Mouse (Mus musculus) midbrain, postnatal 0 days (tissue): ENCODE data around the gene Itga9. TPM values are rescaled to one million over a fixed set of nuclear protein-coding genes. Genes with fewer than 3 reads are reported as not detected.

Experiments used
- ATAC-seq: fragments of 200-750 bp; cut with Nextera tagmentation; 2 replicates; pipeline ENCODE4 v1.8.0; 2017; ENCODE audit warnings: moderate number of reproducible peaks, mild to moderate bottlenecking, moderate TSS enrichment, moderate library complexity; ENCODE audit not compliant: low FRiP score
- DNase-seq: peaks from one replicate; pipeline ENCODE4 v3.0.0-alpha.2; 2015; ENCODE audit warnings: low spot score
- H3K27ac ChIP-seq: fragments of 300-500 bp; sonication (generic); 2 replicates; pipeline ENCODE4 v1.5.1; 2014; ENCODE audit warnings: low read depth, mild to moderate bottlenecking, low read length, mixed read lengths
- H3K27me3 ChIP-seq: fragments of 300-500 bp; sonication (generic); 2 replicates; pipeline ENCODE4 v1.6.1; 2014; ENCODE audit warnings: low read length, control low read depth, mixed read lengths; ENCODE audit not compliant: insufficient read depth
- H3K36me3 ChIP-seq: fragments of 300-500 bp; sonication (generic); 2 replicates; pipeline ENCODE4 v1.6.1; 2014; ENCODE audit warnings: low read length, control low read depth, mixed read lengths; ENCODE audit not compliant: insufficient read depth
- H3K4me1 ChIP-seq: fragments of 300-500 bp; sonication (generic); 2 replicates; pipeline ENCODE4 v1.6.1; 2014; ENCODE audit warnings: mild to moderate bottlenecking, control low read depth, antibody characterized with exemption, low read length, mixed read lengths; ENCODE audit not compliant: insufficient read depth
- H3K4me2 ChIP-seq: fragments of 300-500 bp; sonication (generic); 2 replicates; pipeline ENCODE4 v1.6.1; 2014; ENCODE audit warnings: low read depth, mild to moderate bottlenecking, low read length, mixed read lengths; ENCODE audit not compliant: poor library complexity, severe bottlenecking
- H3K4me3 ChIP-seq: fragments of 300-500 bp; sonication (generic); 2 replicates; pipeline ENCODE4 v1.5.1; 2014; ENCODE audit warnings: low read depth, mild to moderate bottlenecking, low read length, moderate library complexity
- H3K9ac ChIP-seq: fragments of 300-500 bp; sonication (generic); replicated peaks from 2 replicates; pipeline ENCODE4 v1.6.1; 2014; ENCODE audit warnings: mild to moderate bottlenecking, low read length, moderate library complexity, mixed read lengths; ENCODE audit not compliant: poor library complexity, severe bottlenecking
- H3K9me3 ChIP-seq: fragments of 300-500 bp; sonication (generic); 2 replicates; pipeline ENCODE4 v1.6.1; 2016; ENCODE audit warnings: low read length, control low read depth
- CTCF ChIP-seq: IDR thresholded peaks from 2 replicates; pipeline ENCODE4 v1.5.1; 2016; ENCODE audit warnings: antibody characterized with exemption, mild to moderate bottlenecking
- WGBS: fragments of 180-500 bp; shearing (Covaris S2); extraction: QIAGEN DNeasy Blood & Tissue Kit; methylation state at CpG from one replicate; pipeline ENCODE4 v1.1.7; 2014; 5-methylcytosine and 5-hydroxymethylcytosine counted together
- polyA plus RNA-seq: library from polyadenylated mRNA; unstranded; fragments of >200 nt; fragmentation: Nextera tagmentation; extraction: Ambion mirVana; gene quantifications from 2 replicates; pipeline ENCODE4 v1.2.1, GENCODE M21; 2015
- total RNA-seq: library from RNA; depleted of rRNA; stranded (reverse); fragments of >200 nt; gene quantifications from 2 replicates; pipeline ENCODE4 v1.2.3, GENCODE M21; 2014

The Itga9 gene
- total and polyA plus RNA-seq, 2 experiments from 2014 or later = 1.1 to 8.2 TPM

DNA sequence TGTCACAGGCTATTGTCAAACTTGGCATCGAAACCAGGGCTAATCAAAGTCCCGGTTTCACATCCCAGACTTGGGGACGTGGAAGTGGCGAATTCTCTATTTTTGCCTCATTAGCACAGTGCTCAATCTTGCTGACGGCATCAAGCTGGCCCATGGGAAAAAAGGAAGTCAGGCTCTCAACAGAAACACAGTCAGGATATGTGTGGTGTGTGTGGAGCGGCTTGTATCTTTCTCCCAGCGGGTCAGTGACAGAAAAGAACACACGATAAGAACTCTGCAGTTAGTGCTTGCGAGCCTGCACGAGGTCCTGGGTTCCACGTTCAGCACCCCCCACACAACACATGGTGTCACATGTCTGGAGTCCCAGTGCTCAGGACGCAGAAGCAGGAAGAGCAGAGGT, 67.8 kb downstream of the Itga9 start:
- H3K27me3 ChIP-seq = no peaks in the 10 kb centered on the region
- no peak overlapping the region for H3K4me2 ChIP-seq
- no peaks in the 10 kb centered on the region for H3K9me3 ChIP-seq
- DNase-seq (no peak), ATAC-seq (no peak)
- H3K9ac ChIP-seq = no peak overlapping the region
- no peak overlapping the region for H3K27ac ChIP-seq
- H3K4me3 ChIP-seq = no peak overlapping the region
- H3K4me1 ChIP-seq = no peaks in the 10 kb centered on the region
- WGBS = 73% methylated on average over 12 of the region's 12 CpGs
- no peak for TF ChIP-seq CTCF
- no peaks in the 10 kb centered on the region for H3K36me3 ChIP-seq

DNA sequence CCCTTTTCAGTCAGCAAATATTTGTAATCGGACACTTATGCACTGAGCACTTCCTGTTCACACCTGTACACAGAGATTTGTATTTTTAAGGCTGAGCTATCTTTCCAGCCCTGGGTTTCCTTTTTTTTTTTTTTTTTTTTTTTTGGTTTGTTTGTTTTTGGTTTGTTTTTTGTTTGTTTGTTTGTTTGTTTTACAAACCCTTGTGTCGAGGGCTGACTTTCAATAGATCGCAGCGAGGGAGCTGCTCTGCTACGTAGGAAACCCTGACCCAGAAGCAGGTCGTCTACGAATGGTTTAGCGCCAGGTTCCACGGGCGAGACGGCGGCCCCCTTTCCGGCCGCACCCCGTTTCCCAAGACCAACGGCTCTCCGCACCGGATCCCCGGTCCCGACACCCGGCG, 68.3 kb downstream of the Itga9 start:
- Histone ChIP-seq H3K27me3 (no peaks in the 10 kb centered on the region), H3K4me3 (no peak overlapping the region), H3K4me1 (no peaks in the 10 kb centered on the region), H3K4me2 (no peak overlapping the region), H3K9ac (no peak overlapping the region), H3K27ac (no peak overlapping the region), H3K9me3 (no peaks in the 10 kb centered on the region), H3K36me3 (no peaks in the 10 kb centered on the region)
- no peak for ATAC-seq
- 91% methylated on average over 22 of the region's 22 CpGs for WGBS
- no peak for TF ChIP-seq CTCF
- no peak for DNase-seq

DNA sequence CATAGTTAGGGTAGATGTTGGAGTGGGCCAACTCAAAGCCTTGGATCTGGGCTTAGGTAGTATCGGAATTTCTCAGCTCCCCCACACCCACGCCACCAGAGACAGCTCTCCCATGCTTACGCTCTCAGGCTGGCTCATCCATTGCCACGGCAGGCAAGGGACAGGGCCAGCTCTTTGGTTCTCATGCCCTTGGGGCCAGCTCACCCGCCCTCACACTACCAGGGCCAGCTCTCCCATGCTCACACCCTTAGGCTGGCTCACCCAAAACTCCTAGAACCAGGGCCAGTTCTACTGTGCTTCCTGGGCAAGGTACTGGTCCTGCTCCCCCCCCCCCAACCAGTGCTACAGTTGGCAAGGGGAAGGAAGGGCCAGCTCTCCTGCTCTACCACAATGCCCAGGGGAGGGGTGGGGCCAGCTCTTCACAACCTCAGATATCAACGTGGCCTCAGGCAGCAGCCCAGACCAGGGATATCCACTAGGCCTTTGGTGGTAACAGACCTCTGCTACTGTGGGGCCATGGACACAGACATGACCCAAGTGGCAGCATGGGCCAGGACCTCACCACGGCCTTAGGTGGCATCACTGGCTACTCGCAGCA, 69.2 kb downstream of the Itga9 start:
- Histone ChIP-seq H3K4me3 (no peak overlapping the region), H3K36me3 (no peaks in the 10 kb centered on the region), H3K9me3 (no peaks in the 10 kb centered on the region), H3K4me2 (no peak overlapping the region), H3K27ac (no peak overlapping the region), H3K9ac (no peak overlapping the region), H3K4me1 (no peaks in the 10 kb centered on the region), H3K27me3 (no peaks in the 10 kb centered on the region)
- WGBS = 95% methylated on average over 8 of the region's 8 CpGs
- ATAC-seq (no peak), DNase-seq (no peak)
- no peak for TF ChIP-seq CTCF

- H3K27me3 ChIP-seq = no peaks in the 10 kb centered on the region
- no peak for DNase-seq
- 0 out of 2 replicates have a peak, but pooled peaks have one; percentile 20 for ATAC-seq
- H3K27ac ChIP-seq = no peak overlapping the region
- 80% methylated on average over 8 of the region's 8 CpGs for WGBS
- H3K4me1 ChIP-seq = no peaks in the 10 kb centered on the region
- no peaks in the 10 kb centered on the region for H3K9me3 ChIP-seq
- H3K4me2 ChIP-seq = no peak overlapping the region
- no peak overlapping the region for H3K4me3 ChIP-seq
- TF ChIP-seq CTCF = no peak
- no peak overlapping the region for H3K9ac ChIP-seq
- H3K36me3 ChIP-seq = no peaks in the 10 kb centered on the region
Measured at GRCm38 (mm10) chr9:118676692-118677091, 70.2 kb downstream of the Itga9 start.

DNA sequence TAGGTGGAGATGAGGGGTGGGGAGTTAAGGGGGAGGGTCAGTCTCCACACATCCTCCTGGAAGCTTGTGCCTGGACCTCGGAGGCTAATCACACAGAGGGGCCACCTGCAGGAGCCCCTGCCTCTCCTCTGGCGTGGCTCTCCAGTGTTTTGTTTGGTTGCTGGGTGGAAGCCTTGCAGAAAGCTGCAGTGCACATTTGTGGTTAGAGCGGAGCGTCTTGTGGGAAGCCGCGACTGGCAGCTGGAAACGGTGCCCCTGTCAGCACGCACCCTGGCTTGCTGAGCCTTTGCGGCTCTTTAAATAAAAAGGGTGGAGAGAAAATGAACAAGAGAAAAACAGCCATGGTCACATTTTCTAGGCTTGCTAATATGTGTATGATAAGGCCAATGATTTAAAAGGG, 70.9 kb downstream of the Itga9 start:
- Histone ChIP-seq H3K4me1 (no peaks in the 10 kb centered on the region), H3K27me3 (no peaks in the 10 kb centered on the region), H3K9ac (no peak overlapping the region), H3K9me3 (no peaks in the 10 kb centered on the region), H3K4me3 (no peak overlapping the region), H3K4me2 (no peak overlapping the region), H3K27ac (no peak overlapping the region), H3K36me3 (no peaks in the 10 kb centered on the region)
- TF ChIP-seq CTCF = no peak
- ATAC-seq (no peak), DNase-seq (no peak)
- 47% methylated on average over 9 of the region's 9 CpGs for WGBS

DNA sequence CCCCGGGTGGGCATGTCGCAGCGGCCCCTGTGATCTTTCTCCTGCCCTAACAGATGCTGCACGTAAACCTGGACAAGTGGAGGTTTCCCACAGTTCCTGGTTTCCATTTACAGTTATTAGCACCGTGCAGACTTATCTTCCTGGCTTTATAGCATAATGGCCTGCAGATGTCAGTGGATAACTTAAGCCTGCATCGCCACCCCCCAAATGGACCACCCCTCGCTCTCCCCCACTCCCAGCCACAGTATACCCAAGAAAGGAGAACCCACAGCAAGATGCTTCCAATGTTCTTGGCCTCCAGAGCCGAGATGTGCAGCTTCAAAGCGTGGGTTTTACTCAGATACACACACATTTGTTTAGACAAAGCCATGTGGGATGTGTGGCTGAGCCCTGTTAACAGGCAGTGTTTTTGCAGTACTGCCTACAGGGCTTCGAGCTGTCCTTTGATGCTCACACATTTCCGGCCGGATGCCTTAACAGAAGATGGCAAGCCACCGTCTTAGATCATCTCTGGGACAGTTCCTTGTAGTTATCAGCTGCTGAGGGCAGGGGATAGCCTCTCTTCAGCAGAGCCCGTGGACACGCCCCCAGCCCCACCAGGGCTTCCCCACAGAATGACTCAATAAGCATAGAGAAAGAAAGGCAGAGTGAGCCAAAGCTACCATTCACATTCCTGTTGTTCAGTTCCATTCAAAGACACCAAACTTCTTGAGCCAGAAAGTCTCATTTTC, 71.7 kb downstream of the Itga9 start:
- Histone ChIP-seq H3K36me3 (no peaks in the 10 kb centered on the region), H3K4me3 (no peak overlapping the region), H3K4me1 (no peaks in the 10 kb centered on the region), H3K4me2 (no peak overlapping the region), H3K27me3 (no peaks in the 10 kb centered on the region), H3K27ac (no peak overlapping the region), H3K9ac (no peak overlapping the region), H3K9me3 (no peaks in the 10 kb centered on the region)
- TF ChIP-seq CTCF = no peak
- ATAC-seq = no peak
- peak; percentile 8 for DNase-seq
- 68% methylated on average over 15 of the region's 15 CpGs for WGBS
